Mouse (Mus musculus) testis, adult 2 months (tissue): ENCODE measurements around the gene Afap1. TPM values are rescaled to one million over a fixed set of nuclear protein-coding genes. Genes with fewer than 3 reads are reported as not detected.

Experiments used
- H3K27ac ChIP-seq: fragments of 200-500 bp; 2 replicates; pipeline ENCODE4 v1.5.1; 2012; ENCODE audit warnings: low read depth, low read length; ENCODE audit not compliant: control insufficient read depth, insufficient read depth
- H3K27me3 ChIP-seq: fragments of 200-500 bp; 2 replicates; pipeline ENCODE4 v1.6.1; 2012; ENCODE audit warnings: mild to moderate bottlenecking, low read length, moderate library complexity; ENCODE audit not compliant: control insufficient read depth, insufficient read depth
- H3K36me3 ChIP-seq: fragments of 200-500 bp; 2 replicates; pipeline ENCODE4 v1.6.1; 2012; ENCODE audit warnings: mild to moderate bottlenecking, low read length; ENCODE audit not compliant: control insufficient read depth, insufficient read depth
- H3K4me1 ChIP-seq: fragments of 200-500 bp; 2 replicates; pipeline ENCODE4 v1.6.1; 2012; ENCODE audit warnings: low read length; ENCODE audit not compliant: control insufficient read depth, insufficient read depth
- H3K4me3 ChIP-seq: fragments of 200-500 bp; 2 replicates; pipeline ENCODE4 v1.5.1; 2012; ENCODE audit warnings: low read depth, mild to moderate bottlenecking, low read length, moderate library complexity, mixed read lengths; ENCODE audit not compliant: control insufficient read depth
- CTCF ChIP-seq: fragments of 200-500 bp; IDR thresholded peaks from 2 replicates; pipeline ENCODE4 v1.5.1; 2012; ENCODE audit warnings: low read depth, mild to moderate bottlenecking, inconsistent platforms, low read length, moderate library complexity; ENCODE audit not compliant: control insufficient read depth, insufficient read depth, insufficient replicate concordance
- POLR2A ChIP-seq: fragments of 200-500 bp; IDR thresholded peaks from 2 replicates; pipeline ENCODE4 v1.6.1; 2012; ENCODE audit warnings: low read depth, mild to moderate bottlenecking, inconsistent platforms, low read length, moderate library complexity; ENCODE audit not compliant: control insufficient read depth
- polyA plus RNA-seq: library from polyadenylated mRNA; depleted of rRNA; stranded (reverse); fragments of >200 nt; gene quantifications from 2 replicates; pipeline ENCODE4 v1.2.3, GENCODE M21; 2012

Gene Afap1
- polyA plus RNA-seq, 1 experiment: 37.9 TPM

DNA sequence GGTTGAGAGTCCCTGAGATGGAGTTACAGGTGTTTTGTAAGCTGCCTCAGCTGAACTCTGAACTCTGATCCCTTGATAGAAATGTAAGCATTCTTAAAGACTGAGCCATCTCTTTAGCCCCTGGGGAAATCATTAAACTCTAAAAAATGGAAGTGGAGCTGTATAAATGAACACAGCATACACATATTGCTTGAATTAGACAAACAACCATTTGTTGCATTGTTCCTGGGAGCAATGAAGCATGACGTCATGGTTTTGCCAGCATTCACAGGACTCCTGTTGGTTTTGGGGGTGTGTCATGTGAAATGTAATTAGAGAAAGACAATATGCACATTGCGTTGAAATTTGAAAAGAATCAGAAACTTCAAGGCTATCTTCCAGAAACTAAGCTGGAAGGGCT is 3.5 kb upstream of the Afap1 start:
- TF ChIP-seq CTCF (no peak), POLR2A (no peak)
- H3K27me3 ChIP-seq: no peaks in the 10 kb centered on the region
- no peak overlapping the region for H3K27ac ChIP-seq
- no peaks in the 10 kb centered on the region for H3K36me3 ChIP-seq
- no peak overlapping the region for H3K4me3 ChIP-seq
- H3K4me1 ChIP-seq: peaks cover 15% of the 10 kb centered on the region

DNA sequence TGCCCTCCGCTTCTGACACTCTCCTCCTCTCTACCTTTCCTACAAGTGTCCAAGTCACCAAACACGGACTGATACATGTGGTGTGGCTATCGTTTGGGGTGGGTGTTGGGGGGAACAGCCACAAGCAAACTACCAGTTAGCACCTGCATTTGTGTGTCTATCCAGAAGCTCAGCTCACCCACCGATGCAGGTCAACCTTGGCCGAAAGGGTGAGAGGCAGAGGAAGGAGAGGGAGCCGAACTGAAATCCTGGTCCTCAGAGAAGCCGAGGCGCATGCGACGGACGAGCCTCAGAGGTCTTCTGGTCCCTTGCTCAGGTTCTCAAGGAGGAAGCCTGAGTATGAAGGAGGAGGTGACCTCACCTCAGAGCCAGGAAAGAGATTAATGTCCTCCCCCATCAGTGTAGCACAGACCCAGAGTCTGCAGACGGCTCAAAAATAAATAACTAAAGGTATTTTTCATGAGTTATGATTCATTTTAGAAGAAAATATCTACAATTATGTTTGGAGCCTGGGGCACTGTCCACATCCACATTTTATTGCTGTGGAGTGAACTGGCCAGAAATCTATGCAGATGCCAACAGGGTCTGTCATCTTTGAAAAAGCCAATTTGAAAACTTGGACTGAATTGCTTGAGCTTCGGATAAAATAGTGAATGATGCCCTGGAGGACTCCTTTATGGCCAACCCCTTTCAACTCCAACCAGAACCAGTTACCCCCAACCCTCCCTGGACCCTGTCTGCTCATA is 2.0 kb upstream of the Afap1 start:
- Histone ChIP-seq H3K36me3 (no peaks in the 10 kb centered on the region), H3K4me1 (peaks cover 18% of the 10 kb centered on the region), H3K4me3 (no peak overlapping the region), H3K27me3 (no peaks in the 10 kb centered on the region), H3K27ac (no peak overlapping the region)
- TF ChIP-seq POLR2A (no peak), CTCF (no peak)

DNA sequence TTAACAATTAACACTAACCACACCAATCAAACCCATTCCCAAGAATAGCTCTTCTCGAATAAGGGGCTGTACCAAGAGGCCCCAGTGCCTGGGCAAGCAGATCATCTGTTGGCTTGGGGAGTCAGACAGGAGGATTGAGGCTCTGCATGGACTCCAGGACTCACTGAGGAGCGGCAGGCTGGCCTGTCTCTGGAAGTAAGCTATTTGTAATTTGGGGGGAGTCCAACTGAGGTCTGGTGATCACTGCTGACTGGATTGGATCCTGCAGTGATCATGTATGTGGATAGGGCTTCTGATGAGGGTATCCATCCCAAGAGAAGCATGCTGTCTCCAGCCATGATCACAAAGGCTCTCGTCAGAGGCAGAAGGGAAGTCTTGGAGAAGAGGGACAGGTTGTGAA is 756 bp upstream of the Afap1 start:
- TF ChIP-seq POLR2A: no peak
- no peak for TF ChIP-seq CTCF
- Histone ChIP-seq H3K36me3 (no peaks in the 10 kb centered on the region), H3K4me1 (peaks cover 18% of the 10 kb centered on the region), H3K27ac (no peak overlapping the region), H3K4me3 (peak overlapping the region; percentile 91), H3K27me3 (no peaks in the 10 kb centered on the region)

DNA sequence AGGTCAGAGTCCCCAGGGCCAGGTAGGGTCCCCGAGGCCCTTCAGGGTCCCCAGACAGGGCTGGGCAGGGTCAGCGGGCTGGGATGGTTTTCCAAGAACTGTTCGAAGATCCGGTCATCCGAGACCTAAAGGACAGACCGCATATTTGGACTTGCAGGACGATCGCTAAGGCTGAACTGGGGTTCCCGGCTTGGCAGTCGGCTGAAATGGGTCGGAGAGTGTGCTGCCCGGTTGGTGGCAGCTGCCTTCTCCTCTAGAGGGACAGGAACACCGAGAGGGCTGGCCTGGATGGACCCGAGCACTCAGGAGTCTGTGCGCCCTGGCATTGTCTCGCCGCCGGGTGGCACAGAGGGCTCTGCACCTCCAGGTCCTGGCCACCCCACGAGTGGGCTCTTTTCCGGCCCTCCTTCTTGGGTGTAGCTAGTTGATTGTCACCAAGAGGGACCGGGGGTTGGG is 714 bp downstream of the Afap1 start:
- peaks cover 18% of the 10 kb centered on the region for H3K4me1 ChIP-seq
- no peaks in the 10 kb centered on the region for H3K27me3 ChIP-seq
- peak overlapping the region; percentile 62; the same call in 1 of the 2 replicates for H3K27ac ChIP-seq
- no peaks in the 10 kb centered on the region for H3K36me3 ChIP-seq
- H3K4me3 ChIP-seq: peak overlapping the region; percentile 91
- TF ChIP-seq CTCF: no peak
- no peak for TF ChIP-seq POLR2A

DNA sequence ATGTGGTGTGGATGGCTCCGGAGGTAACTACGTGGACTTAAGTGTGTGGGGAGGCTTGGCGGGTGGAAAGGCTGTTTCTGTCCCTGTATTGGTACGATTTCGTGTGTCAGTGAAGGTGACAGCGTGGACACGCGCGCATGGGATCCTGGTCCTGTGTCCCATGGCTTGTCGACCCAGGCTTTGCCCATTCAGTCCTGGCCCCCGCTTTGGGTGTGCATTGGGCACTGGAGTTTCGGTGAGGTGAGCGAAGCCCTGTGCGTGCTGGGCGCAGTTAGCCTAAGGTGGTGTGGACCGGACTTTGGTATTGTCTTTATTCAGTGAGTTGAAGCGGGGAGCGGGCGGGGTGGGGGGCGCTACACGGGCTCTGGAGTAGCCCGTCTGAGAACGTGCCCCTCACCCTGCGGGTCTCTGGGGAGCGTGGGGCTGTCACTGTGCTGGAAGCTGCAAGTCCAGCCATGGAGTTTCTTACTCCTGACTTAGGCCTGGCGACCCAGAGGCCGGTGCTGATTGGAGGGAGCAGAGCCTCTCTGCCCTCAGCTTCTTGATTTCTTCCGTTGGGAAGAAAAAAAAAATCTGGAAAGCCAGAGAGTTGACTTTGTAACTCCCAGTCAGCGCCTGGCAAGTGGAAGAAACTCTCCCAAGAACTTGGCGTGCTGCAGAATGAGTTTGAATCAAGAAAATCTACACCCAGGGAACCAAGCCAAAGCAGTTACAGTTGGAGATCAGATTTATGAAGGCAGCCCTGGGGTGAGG is 1.4 kb downstream of the Afap1 start:
- TF ChIP-seq POLR2A (no peak), CTCF (no peak)
- Histone ChIP-seq H3K27ac (no peak overlapping the region), H3K4me1 (peaks cover 18% of the 10 kb centered on the region), H3K27me3 (no peaks in the 10 kb centered on the region), H3K36me3 (no peaks in the 10 kb centered on the region), H3K4me3 (peak overlapping the region; percentile 91)

DNA sequence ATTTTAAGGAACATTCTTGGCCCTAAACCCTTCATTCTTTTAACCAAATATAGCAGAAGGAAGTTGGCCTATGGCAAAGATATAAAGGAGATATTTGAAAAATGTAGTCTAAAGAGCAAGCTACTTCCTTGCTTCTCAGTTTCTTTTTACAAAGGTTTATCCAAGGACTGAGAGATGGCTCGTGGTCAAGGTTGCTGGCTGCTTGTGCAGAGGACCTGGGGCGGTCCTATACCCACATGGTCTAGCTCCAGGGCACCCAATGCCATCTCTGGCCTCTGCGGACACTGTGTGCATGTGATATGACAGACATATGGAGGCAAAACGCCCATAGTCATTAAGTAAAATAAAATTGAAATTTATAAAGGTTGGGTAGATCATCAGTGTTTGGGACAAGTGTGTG is 2.8 kb downstream of the Afap1 start:
- no peak for TF ChIP-seq POLR2A
- no peak for TF ChIP-seq CTCF
- Histone ChIP-seq H3K4me1 (peaks cover 18% of the 10 kb centered on the region), H3K27me3 (no peaks in the 10 kb centered on the region), H3K27ac (no peak overlapping the region), H3K36me3 (no peaks in the 10 kb centered on the region), H3K4me3 (no peak overlapping the region)

DNA sequence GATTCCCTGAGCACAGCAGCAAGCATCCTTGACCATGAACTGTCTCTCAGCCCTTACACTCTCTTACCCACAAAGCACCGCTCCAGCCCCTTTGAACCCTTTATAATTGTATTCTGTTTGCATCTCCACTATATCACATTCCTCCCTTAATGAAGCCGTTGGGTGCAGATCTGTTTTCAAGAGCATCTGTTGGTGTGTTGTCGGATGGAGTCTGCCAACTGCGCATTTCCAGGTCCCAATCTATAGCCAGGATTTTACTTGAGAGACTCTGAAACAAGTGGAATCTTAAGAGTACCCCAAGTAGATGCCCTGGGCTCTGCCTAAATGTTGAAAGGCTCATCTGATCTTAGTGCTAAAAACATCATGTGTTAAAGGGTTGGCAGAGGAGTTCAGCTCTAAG is 3.4 kb downstream of the Afap1 start:
- H3K4me1 ChIP-seq: peaks cover 18% of the 10 kb centered on the region

More for the DNA sequence above, 3.4 kb downstream of the Afap1 start:
- Histone ChIP-seq H3K36me3 (no peaks in the 10 kb centered on the region), H3K27me3 (no peaks in the 10 kb centered on the region), H3K4me3 (no peak overlapping the region), H3K27ac (no peak overlapping the region)
- TF ChIP-seq CTCF: no peak
- no peak for TF ChIP-seq POLR2A
